Mouse (Mus musculus) forebrain, embryonic 10.5 days (tissue): ENCODE data around the gene Etfbkmt. TPM values are rescaled to one million over a fixed set of nuclear protein-coding genes. Genes with fewer than 3 reads are reported as not detected.
"Not testable (repeated sequence)": the region's sequence is repeated elsewhere in the genome, so short reads cannot be mapped to it uniquely, and the experiment has no call there.

Source experiments
- DNase-seq: peaks from one replicate; pipeline ENCODE4 v3.0.0-alpha.2; 2017; ENCODE audit warnings: low spot score; ENCODE audit errors: extremely low spot score
- H3K27ac ChIP-seq: fragments of 300-500 bp; sonication (generic); 2 replicates; pipeline ENCODE4 v1.5.1; 2016; ENCODE audit warnings: mild to moderate bottlenecking
- H3K27me3 ChIP-seq: fragments of 300-500 bp; sonication (generic); 2 replicates; pipeline ENCODE4 v1.6.1; 2016; ENCODE audit warnings: mild to moderate bottlenecking; ENCODE audit not compliant: poor library complexity, severe bottlenecking
- H3K36me3 ChIP-seq: fragments of 300-500 bp; sonication (generic); replicated peaks from 2 replicates; pipeline ENCODE4 v1.6.1; 2016; ENCODE audit warnings: mild to moderate bottlenecking, moderate library complexity
- H3K4me1 ChIP-seq: fragments of 300-500 bp; sonication (generic); 2 replicates; pipeline ENCODE4 v1.6.1; 2016
- H3K4me3 ChIP-seq: fragments of 300-500 bp; sonication (generic); 2 replicates; pipeline ENCODE4 v1.5.1; 2016; ENCODE audit warnings: mild to moderate bottlenecking, moderate library complexity
- H3K9me3 ChIP-seq: fragments of 300-500 bp; sonication (generic); 2 replicates; pipeline ENCODE4 v1.6.1; 2016; ENCODE audit warnings: mild to moderate bottlenecking, moderate library complexity
- WGBS: fragments of 180-500 bp; shearing (Covaris S2); methylation state at CpG from one replicate; pipeline ENCODE4 v1.1.7; 2016; 5-methylcytosine and 5-hydroxymethylcytosine counted together
- polyA plus RNA-seq: library from polyadenylated mRNA; unstranded; fragments of >200 nt; fragmentation: Nextera tagmentation; extraction: Ambion mirVana; gene quantifications from 2 replicates; pipeline ENCODE4 v1.2.1, GENCODE M21; 2016

Gene Etfbkmt
- polyA plus RNA-seq, 1 experiment from 2014 or later: 13.2 TPM

DNA sequence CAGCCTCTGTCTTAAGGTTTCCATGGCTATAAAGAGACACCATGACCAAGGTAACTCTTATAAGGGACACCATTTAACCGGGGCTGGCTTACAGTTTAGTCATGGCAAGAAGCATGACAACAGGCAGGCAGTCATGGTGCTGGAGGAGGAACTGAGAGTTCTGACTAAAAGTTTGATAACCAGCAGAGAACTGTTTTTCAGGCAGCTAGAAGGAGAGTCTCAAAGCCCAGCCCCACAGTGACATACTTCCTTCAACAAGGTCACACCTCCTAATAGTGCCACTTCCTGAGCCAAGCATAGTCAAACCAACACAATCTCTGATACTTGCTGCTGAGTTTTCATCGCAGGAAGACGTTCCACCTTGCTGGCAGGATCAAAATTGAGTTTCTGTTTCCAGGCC, 638 bp upstream of the Etfbkmt start:
- Histone ChIP-seq H3K27ac (no peak overlapping the region), H3K9me3 (no peaks in the 10 kb centered on the region; the same call in 1 of the 2 replicates), H3K4me1 (peaks cover 28% of the 10 kb centered on the region), H3K27me3 (no peaks in the 10 kb centered on the region), H3K36me3 (peaks cover 9% of the 10 kb centered on the region), H3K4me3 (no peak overlapping the region)
- 87% methylated on average over 3 of the region's 3 CpGs for WGBS
- DNase-seq: no peak

- no peaks in the 10 kb centered on the region for H3K27me3 ChIP-seq
- DNase-seq: peak; percentile 89
- H3K9me3 ChIP-seq: no peaks in the 10 kb centered on the region; the same call in 1 of the 2 replicates
- H3K36me3 ChIP-seq: peaks cover 25% of the 10 kb centered on the region
- H3K4me1 ChIP-seq: peaks cover 10% of the 10 kb centered on the region
- 7% methylated on average over 36 of the region's 36 CpGs for WGBS
- H3K4me3 ChIP-seq: peak overlapping the region; percentile 63
- peak overlapping the region; percentile 88 for H3K27ac ChIP-seq
Measured at GRCm38 (mm10) chr6:149141393-149142173, 1.9 kb downstream of the Etfbkmt start.

- WGBS: 93% methylated on average over 1 of the region's 1 CpGs
- no peak overlapping the region for H3K27ac ChIP-seq
Measured at GRCm38 (mm10) chr6:149145143-149145542, 5.5 kb downstream of the Etfbkmt start.

DNA sequence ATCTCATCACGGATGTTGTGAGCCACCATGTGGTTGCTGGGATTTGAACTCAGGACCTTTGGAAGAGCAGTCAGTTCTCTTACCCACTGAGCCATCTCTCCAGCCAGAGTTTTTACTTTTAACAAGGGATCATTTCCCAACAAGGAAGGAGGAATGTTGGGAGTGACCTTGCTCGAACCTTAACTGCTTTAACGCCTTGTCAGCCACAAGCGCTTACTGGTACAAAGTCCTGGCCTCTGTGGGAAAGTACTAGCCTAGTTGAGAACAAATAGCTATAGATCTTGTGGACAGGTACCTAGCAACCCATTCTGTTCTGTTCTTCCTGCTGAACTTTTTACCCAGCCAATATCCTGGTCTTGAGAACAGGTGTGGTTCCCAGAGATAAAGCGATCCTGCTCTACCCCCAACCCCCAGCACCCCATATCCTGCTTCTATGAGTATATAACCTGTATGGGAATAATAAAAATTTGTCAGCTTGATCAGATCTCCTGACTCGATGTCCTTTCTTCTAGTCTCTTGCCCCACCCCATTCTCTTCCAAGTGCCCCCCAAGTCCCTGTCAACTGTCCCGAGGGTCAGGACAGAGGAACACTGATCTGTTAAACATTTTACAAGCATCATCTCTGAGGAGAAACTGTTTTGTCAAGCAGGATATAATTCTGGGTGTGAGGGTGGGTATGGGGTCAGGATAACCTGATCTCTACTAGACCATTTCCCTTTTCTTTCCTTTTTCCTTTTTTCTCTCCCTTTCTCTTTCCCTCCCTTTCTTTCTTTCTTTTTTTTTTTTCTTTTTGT, 9.0 kb downstream of the Etfbkmt start:
- WGBS: 93% methylated on average over 7 of the region's 7 CpGs
- Histone ChIP-seq H3K27ac (no peak overlapping the region), H3K36me3 (peaks cover 47% of the 10 kb centered on the region), H3K9me3 (no peaks in the 10 kb centered on the region), H3K27me3 (no peaks in the 10 kb centered on the region), H3K4me3 (no peak overlapping the region), H3K4me1 (no peaks in the 10 kb centered on the region; the same call in none of the 2 replicates)
- DNase-seq: no peak

More at GRCm38 (mm10) chr6:149145143-149145542, 5.5 kb downstream of the Etfbkmt start:
- Histone ChIP-seq H3K4me3 (no peak overlapping the region), H3K36me3 (peaks cover 37% of the 10 kb centered on the region), H3K4me1 (peaks cover 10% of the 10 kb centered on the region), H3K27me3 (no peaks in the 10 kb centered on the region), H3K9me3 (no peaks in the 10 kb centered on the region; the same call in 1 of the 2 replicates)
- no peak for DNase-seq

DNA sequence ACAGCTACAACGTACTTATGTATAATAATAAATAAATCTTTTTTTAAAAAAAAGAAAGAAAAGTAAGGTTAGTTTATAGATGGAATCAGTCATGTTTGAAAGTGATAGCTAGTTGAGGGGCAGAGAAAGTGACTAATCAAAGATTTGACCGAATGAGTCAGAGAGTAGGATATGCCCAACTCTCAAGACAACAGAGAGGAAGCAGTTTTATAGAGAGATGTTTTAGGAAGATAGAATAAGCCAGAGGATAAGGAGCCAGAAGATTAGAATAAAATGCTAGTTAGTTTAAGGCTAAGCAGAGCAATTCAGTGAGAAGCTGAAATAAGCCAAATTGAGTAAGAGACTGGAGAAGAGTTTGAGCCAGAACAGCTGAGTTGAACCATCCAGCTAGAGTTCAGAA, 12.5 kb downstream of the Etfbkmt start:
- Histone ChIP-seq H3K36me3 (peaks cover 43% of the 10 kb centered on the region), H3K27ac (no peak overlapping the region), H3K27me3 (no peaks in the 10 kb centered on the region), H3K4me1 (peaks cover 14% of the 10 kb centered on the region), H3K9me3 (no peaks in the 10 kb centered on the region), H3K4me3 (no peak overlapping the region)
- WGBS: 90% methylated on average over 2 of the region's 2 CpGs
- DNase-seq: no peak

GRCm38 (mm10) chr6:149153473-149154115, 13.9 kb downstream of the Etfbkmt start:
- no peak for DNase-seq
- peak overlapping the region; percentile 40; the same call in 1 of the 2 replicates for H3K27ac ChIP-seq

DNA sequence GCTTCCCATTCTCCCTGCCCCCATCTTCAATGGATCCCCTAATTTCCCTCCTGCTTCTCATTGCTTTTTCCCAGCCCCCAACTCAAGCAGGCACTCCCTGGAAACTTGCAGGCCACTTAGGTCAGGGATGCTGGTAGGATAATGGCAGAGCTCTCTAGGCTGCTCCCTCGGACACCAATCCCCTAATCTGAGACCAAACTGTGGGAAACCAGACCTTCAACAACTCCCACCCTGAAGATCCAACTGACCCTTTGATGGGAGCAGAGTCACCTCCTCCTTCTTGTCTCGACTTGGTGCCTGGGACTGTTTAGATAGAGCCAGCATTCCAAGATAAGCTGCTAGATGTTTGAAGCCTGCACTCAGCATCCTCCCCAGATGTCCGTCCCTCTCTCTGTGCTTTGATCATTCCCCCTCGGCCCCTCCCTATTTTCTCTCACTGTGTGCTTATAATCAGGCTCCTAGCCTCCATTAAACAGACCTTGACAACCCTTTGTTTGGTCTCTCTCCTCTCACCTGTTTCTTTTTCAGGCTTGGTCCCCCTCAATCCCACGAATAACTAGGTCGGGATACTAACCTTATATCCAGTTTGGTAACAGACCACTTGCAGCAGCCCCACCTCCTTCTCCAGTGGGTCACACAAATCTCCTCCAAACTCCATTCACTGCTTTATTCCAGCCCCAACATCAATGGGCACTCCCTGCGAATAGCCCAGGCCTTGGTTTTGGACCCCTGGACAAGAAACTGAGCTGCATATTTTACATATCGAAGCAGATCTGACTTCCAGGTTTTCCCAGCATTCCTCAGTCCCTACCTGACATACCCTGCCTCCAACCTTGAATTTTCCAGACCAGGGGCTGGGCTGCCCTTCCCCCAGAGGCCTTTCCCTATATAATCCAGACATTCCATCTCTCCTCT, 14.7 kb downstream of the Etfbkmt start:
- Histone ChIP-seq H3K4me1 (peaks cover 14% of the 10 kb centered on the region), H3K4me3 (no peak overlapping the region), H3K36me3 (peaks cover 58% of the 10 kb centered on the region), H3K27me3 (no peaks in the 10 kb centered on the region), H3K27ac (peak overlapping the region; percentile 49), H3K9me3 (no peaks in the 10 kb centered on the region)
- no peak for DNase-seq
- 22% methylated on average over 8 of the region's 8 CpGs for WGBS

More at GRCm38 (mm10) chr6:149153473-149154115, 13.9 kb downstream of the Etfbkmt start:
- peaks cover 52% of the 10 kb centered on the region for H3K36me3 ChIP-seq
- 45% methylated on average over 6 of the region's 6 CpGs for WGBS
- H3K9me3 ChIP-seq: no peaks in the 10 kb centered on the region
- H3K4me3 ChIP-seq: no peak overlapping the region
- H3K27me3 ChIP-seq: no peaks in the 10 kb centered on the region
- H3K4me1 ChIP-seq: peaks cover 14% of the 10 kb centered on the region

- peaks cover 14% of the 10 kb centered on the region for H3K4me1 ChIP-seq
- H3K4me3 ChIP-seq: no peak overlapping the region
- peak overlapping the region; percentile 49; the same call in 1 of the 2 replicates for H3K27ac ChIP-seq
- no peaks in the 10 kb centered on the region for H3K9me3 ChIP-seq
- H3K36me3 ChIP-seq: peaks cover 63% of the 10 kb centered on the region
- WGBS: 75% methylated on average over 3 of the region's 3 CpGs
- DNase-seq: no peak
- no peaks in the 10 kb centered on the region for H3K27me3 ChIP-seq
Measured at GRCm38 (mm10) chr6:149155031-149155841, 15.6 kb downstream of the Etfbkmt start.

DNA sequence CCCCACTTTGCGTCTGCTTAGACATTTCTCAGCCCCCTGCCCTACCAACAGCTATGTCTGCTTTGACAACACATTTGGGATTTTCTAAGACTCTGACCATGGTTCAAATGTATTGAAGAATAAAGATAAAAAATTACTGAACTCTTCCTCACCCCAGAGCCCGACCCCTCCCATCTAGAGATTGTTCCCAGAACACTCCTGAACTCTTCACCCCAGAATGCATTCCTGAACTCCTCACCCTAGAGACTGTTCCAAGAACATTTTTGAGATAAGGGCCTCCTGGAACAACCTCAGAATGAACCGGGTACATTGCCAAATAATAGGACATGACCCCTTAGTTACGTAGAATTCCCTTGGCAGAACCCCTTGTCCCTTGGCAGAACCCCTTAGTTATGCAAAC, 27.4 kb downstream of the Etfbkmt start:
- peaks cover 86% of the 10 kb centered on the region for H3K36me3 ChIP-seq
- H3K27ac ChIP-seq, H3K4me1 ChIP-seq, H3K27me3 ChIP-seq, H3K4me3 ChIP-seq, DNase-seq, H3K9me3 ChIP-seq: not testable (repeated sequence)
- WGBS: 87% methylated on average over 3 of the region's 4 CpGs

- DNase-seq: no peak
- H3K36me3 ChIP-seq: peaks cover 80% of the 10 kb centered on the region
- no peak overlapping the region for H3K27ac ChIP-seq
- WGBS: 97% methylated on average over 1 of the region's 1 CpGs
- H3K9me3 ChIP-seq: no peaks in the 10 kb centered on the region
- H3K4me1 ChIP-seq: no peaks in the 10 kb centered on the region
- no peaks in the 10 kb centered on the region for H3K27me3 ChIP-seq
- H3K4me3 ChIP-seq: no peak overlapping the region
Measured at GRCm38 (mm10) chr6:149167672-149168071, 28.0 kb downstream of the Etfbkmt start.

DNA sequence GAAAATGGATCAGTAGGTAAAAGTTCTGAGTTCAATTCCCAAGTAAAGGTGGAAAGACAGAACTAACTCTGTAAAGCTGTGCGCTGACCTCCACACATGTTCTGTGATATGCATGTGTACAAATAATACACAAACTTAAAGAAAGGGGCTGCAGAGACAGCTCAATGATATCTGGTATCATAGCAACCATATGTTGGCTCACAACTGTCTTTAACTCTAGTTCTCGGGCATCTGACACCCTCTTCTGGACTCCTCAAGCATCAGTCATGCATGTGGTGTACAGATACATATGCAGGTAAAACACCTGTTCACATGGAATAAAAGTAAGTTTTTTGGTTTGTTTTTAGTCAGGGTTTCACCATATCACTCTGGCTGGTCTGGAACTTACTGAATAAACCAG, 28.8 kb downstream of the Etfbkmt start:
- peaks cover 79% of the 10 kb centered on the region for H3K36me3 ChIP-seq

More for the DNA sequence above, 28.8 kb downstream of the Etfbkmt start:
- WGBS: 91% methylated on average over 2 of the region's 2 CpGs
- DNase-seq: no peak
- Histone ChIP-seq H3K9me3 (no peaks in the 10 kb centered on the region), H3K27me3 (no peaks in the 10 kb centered on the region), H3K4me3 (no peak overlapping the region), H3K4me1 (no peaks in the 10 kb centered on the region), H3K27ac (no peak overlapping the region)
